Mouse (Mus musculus) C2C12 (cell line): Measurements from ENCODE around the gene Ube2z.

ENCODE experiments used
- CEBPB ChIP-seq: IDR thresholded peaks from one replicate; pipeline ENCODE4 v1.6.1; 2011; ENCODE audit warnings: low read depth, mild to moderate bottlenecking, control low read depth, moderate library complexity
- CTCF ChIP-seq: IDR thresholded peaks from one replicate; pipeline ENCODE4 v1.5.1; 2011; ENCODE audit not compliant: control insufficient read depth, insufficient read depth, insufficient read length
- MAX ChIP-seq: IDR thresholded peaks from one replicate; pipeline ENCODE4 v1.6.1; 2011; ENCODE audit warnings: mild to moderate bottlenecking, control low read depth
- MYOD1 ChIP-seq: IDR thresholded peaks from one replicate; pipeline ENCODE4 v1.6.1; 2011; ENCODE audit warnings: low read depth; ENCODE audit not compliant: control insufficient read depth, insufficient read length
- USF1 ChIP-seq: IDR thresholded peaks from one replicate; pipeline ENCODE4 v1.6.1; 2011; ENCODE audit warnings: low read depth, mild to moderate bottlenecking, control low read depth, moderate library complexity

DNA sequence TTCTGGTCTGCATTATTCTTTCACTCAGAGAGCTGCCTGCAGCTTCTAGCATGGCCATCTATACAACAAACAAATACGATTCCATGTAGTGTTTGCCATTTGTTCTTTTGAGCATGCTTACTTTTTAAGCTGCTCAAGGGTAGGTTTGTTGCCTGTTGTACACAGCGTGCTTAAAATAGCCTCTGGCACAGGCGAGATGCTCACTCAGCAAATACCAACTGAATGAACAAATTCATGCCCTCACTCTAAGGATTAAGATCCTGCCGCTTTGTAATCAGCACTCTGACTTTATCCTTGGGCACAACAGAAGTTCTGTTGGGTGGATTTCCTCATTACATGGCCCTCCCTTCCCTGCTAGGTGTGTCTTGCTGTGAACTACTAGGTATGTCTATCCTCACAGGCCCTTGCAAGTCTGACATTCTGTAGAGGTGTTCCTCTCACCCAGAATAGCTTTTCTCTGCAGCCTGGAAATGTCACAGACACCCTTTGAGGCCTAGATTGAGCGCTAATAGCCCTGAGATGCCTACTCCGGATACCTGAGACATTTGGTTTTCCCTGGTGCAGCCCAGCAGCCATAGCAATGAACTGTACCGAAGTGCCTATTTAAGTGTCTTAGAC lies 27.6 kb upstream of the Ube2z start:
- TF ChIP-seq CTCF (no peak), CEBPB (no peak), MYOD1 (no peak), MAX (no peak), USF1 (no peak)
